Mouse (Mus musculus): ENCODE data around the gene Ldhd. TPM values are rescaled to one million over a fixed set of nuclear protein-coding genes. Genes with fewer than 3 reads are reported as not detected.

The Ldhd gene
- total RNA-seq, 2 experiments from 2014 or later: 3.2 to 5.4 TPM

Other genes starting within 250 kb of the Ldhd start
- gene Fa2h, start 236.6 kb downstream of the Ldhd start, total RNA-seq (2021): 10 to 100 TPM; 13.0 to 20.0 TPM
- 10 to 100 TPM; 19.4 to 20.5 TPM for gene Wdr59, start 108.3 kb downstream of the Ldhd start, total RNA-seq (2021)
- gene Znrf1, start 94.3 kb downstream of the Ldhd start, total RNA-seq (2021): 100 to 1,000 TPM; 157 to 170 TPM
- 10 to 100 TPM; 19.9 to 20.3 TPM for gene Zfp1, start 13.0 kb upstream of the Ldhd start, total RNA-seq (2021)
- gene Ctrb1, start 60.6 kb upstream of the Ldhd start, total RNA-seq (2021): not detected
- 10 to 100 TPM; 47.5 to 53.7 TPM for gene Bcar1, start 113.4 kb upstream of the Ldhd start, total RNA-seq (2021)
- gene Cfdp1, start 223.9 kb upstream of the Ldhd start, total RNA-seq (2021): 10 to 100 TPM; 79.4 to 83.6 TPM
- 1 to 10 TPM; 2.8 to 3.3 TPM for gene Tmem170, start 246.4 kb upstream of the Ldhd start, total RNA-seq (2021)